Mouse (Mus musculus): ENCODE results near the gene C1qtnf9.

The C1qtnf9 gene

DNA sequence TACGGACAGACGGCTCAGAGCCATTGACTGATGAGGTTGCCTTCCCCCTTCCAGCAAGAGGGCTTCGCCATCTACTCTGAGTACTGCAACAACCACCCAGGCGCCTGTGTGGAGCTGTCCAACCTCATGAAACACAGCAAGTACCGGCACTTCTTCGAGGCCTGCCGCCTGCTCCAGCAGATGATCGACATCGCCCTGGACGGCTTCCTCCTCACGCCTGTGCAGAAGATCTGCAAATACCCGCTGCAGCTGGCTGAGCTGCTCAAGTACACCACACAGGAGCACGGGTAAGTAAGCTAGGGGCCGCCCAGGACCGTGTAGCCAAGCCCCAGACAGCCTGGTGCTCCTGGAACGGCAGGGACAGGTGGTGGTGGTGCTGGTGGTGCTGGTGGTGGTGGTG lies 16.4 kb upstream of the C1qtnf9 start:
- no peak for DNase-seq (ENCODE audit: low read depth)

DNA sequence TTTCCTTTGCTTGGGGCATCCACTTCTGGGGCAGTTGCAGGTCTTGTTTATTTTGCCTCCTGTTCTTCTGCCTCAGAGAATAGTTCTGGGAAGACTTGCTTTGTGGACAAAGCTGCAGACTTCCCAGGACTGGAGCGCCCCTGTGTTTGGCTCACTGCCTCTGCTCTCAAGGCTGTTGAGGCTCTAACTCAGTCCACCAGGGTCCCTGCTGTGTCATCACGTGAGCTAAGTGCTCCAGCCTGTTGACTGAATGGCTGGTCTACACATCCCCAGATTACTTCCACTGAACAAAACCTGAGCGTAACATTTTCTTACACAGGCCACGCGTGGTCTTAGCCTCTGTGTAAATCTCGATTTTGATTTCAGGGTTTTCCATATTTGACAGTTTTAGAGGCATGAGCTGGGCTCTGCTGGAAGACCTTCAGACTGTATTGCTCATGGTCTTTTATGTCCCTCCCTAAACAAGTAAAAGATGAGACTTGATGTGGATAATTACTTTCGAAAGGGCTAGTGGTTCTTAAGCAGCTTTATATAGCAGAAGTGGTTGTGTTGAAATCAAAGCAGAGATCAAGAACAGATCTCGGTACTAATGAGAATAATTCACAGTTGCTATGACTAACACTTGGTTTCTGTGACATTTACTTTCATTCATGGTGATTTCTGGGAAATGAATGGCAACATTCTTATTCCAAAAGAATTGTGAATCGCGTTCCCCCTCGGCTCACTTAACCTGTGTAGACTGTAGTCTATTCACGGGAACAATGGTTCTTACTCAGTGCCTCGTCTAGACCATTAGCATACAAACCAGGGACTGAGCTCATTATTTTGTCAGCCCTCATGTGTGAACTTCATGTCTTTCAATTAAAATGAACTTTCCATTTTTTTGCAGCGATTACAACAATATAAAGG lies 14.8 kb upstream of the C1qtnf9 start:
- no peak for DNase-seq (ENCODE audit: low read depth)

DNA sequence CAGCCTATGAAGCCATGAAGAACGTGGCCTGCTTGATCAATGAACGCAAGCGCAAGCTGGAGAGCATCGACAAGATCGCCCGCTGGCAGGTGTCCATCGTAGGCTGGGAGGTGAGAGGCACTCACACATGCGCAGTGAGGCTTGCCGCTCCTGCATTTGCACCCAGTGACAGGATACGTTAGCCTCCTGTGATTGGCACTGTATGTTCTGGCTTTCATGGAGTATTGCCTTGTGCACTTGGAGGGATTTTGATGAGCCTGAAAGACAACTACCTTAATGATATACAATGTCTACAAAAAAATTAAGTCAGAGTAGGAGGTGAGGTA lies 14.2 kb upstream of the C1qtnf9 start:
- DNase-seq (ENCODE audit: low read depth): no peak

DNA sequence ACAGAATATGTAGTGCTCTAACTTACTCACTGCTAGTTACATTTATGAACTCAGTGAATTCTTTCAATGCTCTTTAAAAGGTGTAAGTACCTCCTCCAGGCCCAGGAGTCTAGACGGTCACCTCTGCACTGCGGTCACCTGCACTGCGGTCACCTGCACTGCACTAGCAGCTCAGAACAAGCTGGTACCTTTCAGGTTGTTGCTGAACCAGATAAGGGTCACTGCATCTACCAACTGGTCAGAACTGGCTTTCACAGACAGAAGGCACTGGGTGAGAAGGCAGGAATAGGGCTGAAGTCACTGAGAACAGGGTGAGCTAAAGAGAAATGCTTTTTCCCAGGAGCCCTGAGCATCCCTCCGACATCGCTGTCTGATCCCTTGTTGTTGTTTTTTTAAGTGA lies 13.3 kb upstream of the C1qtnf9 start:
- no peak for DNase-seq (ENCODE audit: low read depth)

DNA sequence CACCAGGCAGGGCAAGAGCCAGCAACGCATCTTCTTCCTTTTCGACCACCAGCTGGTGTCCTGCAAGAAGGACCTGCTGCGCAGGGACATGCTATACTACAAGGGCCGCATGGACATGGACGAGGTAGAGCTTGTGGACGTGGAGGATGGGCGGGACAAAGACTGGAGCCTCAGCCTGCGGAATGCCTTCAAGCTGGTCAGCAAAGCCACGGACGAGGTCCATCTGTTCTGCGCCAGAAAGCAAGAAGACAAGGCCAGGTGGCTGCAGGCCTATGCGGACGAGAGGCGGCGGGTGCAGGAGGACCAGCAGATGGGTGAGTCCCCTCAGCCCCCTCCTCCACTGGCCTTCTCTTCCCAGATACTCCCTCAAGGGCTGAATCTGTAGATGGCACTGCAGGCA lies 11.7 kb upstream of the C1qtnf9 start:
- no peak for DNase-seq (ENCODE audit: low read depth)

DNA sequence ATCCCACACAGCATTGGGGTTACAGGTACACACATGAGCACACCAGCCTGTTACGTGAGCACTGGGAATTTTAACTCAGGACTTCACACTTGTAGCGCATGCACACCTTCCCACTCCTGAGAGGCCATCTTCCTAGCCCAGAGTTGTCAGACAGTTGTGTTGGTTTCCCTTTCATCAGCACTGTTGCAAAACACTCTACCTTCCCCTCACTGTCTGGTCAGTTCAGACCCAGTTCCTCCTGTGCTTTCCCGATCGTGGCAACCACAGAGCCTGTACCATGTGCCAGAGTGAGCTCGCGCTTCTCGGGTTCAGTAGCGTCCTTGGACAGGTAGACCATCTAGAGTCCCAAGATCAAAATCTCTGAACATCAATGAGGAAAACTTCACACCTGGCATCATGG lies 10.7 kb upstream of the C1qtnf9 start:
- DNase-seq (ENCODE audit: low read depth): no peak

DNA sequence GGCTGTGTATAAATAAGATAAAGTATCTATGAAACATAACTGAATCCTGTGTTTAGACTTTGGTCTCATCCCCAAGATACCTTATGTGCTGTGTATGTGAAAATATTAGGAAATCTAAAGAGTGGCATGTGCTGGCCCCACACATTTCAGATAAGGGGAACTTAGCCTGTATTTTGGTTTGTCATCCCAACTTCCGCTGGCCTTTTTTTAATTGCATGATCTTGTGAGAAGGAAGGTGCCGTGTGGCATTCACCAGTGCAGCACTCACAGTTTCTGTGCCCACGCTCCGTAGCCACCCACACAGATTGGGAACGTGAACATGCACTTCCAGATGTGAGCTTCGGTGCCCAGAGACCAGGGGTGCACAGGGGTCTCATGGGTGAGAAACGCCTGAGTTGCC lies 10.2 kb upstream of the C1qtnf9 start:
- no peak for DNase-seq (ENCODE audit: low read depth)

DNA sequence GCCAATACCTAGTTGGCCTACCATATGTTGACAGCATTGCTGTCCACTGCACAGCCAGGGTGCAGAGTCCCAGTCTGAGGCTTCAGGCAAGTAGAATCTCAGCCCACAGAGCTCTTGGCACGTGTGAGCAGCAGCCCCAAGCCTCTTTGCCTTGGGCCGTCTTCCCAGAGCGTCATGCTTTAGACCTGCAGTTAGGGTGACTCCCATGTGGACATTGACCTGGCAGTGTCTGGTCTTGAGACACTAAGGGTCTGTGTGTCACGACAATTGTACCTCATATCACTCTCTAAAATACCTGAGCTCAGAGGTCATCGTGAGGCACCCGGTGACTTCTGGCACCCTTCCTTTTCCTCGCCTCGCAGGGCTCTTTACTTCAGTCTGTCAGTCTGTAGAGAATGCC lies 8.8 kb upstream of the C1qtnf9 start:
- DNase-seq (ENCODE audit: low read depth): no peak

DNA sequence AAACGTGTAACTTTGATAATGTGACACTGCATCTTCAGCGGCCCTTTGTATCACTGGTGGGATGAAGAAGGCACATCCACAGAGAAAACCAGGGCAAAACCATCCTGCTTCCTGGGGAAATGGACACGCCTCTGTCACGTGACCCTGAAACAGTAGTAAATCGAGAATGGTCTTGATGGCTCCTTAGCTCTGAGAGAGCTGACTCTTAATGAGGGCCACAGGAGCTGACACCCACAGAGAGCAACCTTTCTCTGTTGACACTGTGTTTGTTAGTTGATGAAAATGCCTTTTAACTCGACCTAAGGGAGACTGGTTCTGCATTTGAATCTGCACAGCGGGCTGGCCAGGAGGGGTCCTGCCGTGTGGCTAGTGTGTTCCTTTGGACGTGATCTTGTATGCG lies 6.1 kb upstream of the C1qtnf9 start:
- DNase-seq (ENCODE audit: low read depth): no peak

DNA sequence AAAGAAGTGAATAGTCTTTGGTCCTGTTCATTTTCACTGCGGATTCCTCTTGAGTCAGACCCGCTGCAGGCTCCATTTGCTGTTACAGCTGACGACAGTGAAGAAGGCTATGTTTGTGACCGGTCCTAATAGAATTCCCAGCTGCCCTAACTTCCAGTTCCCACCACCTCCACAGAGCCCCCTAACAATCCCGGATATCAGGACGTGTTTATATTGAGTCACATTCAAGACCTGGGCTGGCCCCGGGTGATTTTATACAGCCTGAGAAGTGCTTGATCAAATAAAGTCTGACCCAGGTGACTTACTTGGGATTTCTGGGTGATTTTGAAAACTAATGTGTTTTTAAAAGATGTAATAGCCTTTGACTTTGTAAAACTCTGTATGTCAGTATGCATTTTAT lies 5.2 kb upstream of the C1qtnf9 start:
- no peak for DNase-seq (ENCODE audit: low read depth)

DNA sequence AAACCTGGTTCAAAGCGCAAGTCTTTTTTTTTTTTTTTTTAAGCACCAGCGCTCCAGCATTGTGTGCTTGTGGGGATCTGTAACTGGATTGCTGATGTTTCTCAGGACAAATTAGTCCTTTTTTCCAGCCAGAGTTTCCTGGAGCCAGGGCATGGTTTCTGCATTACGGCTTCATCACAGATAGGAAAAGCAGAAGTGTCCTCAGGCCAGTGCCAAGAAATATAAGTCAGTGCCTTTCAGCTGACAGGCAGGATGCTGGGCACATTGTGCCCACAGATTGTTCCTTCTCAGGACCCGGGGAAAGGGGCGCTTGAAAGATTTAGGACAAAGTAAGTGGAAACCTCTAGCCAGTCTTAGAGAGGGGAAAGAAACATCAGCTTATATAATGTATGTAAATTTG lies 4.2 kb upstream of the C1qtnf9 start:
- no peak for DNase-seq (ENCODE audit: low read depth)

DNA sequence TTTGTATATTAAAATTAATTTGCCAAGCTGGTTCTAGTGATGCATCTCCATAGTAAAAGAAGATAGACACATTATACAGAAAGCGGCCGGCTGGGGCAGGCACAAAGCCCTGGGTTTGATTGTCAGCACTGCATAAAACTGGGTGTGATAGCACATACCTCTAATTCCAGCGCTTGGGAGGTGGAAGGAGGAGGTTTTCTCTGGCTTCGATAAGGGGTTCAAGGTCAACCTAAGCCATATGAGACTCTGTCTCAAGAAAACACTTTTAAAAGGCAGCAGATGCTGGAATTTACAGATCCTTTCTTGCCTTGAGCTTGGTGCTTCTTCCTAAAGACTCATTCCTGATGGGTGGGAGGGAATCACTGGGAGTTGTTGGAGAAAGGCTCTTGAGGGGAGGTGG lies 3.4 kb upstream of the C1qtnf9 start:
- DNase-seq (ENCODE audit: low read depth): no peak

DNA sequence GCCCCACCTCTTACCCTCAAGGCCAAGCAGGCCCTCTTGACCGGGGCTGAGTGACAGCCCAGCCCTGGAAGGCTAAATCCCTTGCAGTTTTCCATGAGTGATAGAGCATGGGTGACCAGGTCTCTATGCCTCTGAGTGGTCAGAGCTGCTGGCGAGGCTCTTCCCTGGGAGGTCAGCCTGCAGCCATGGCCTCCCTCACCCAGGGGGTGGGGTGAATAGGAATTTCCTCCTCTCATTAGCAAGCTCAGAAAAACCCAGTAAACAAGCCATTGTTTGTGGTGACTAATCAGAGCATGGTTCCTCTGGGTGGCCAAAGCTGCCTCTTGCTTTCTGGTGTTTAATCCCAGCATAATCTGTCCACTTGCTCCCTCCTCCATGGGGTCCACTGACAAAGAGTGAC lies 2.9 kb upstream of the C1qtnf9 start:
- DNase-seq (ENCODE audit: low read depth): no peak

DNA sequence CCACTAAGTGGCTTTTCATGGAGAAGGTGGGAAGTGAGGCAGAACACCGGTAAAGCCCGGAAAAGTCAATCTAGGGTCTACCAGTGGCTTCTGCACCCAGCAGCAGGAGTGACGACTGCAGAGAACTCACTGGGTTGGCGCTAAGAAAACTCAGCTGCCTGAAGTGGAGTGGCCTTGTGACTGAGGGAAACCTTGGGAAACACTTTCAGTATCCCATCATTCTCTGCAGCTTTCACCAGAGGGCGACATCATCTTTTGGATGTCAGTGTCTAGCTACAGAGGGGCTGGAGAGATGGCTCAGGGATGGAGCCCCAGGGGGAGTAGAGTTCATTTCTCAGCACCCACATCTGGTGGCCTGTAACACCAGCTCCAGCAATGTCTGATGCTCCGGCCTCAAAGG lies 1.4 kb downstream of the C1qtnf9 start:
- no peak for DNase-seq (ENCODE audit: low read depth)

DNA sequence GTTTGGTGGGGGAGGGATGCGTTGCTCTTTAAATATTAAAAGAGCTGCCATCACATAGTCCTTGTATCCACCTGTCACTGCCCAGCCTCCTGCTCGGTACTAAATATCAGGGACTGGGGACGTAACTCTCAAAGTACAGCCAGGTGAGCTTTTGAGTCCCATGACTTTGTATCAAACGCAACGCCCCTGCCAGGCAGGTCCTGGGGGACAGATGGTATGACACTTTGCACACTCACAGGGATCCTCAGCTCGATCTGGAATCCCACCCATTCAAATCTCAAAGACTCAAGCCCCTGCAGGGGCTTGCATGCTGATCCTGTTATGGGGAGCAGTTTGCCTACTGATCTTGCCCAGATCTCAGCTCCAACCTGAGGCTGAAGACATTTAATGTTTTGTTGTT lies 2.7 kb downstream of the C1qtnf9 start:
- DNase-seq (ENCODE audit: low read depth): no peak

DNA sequence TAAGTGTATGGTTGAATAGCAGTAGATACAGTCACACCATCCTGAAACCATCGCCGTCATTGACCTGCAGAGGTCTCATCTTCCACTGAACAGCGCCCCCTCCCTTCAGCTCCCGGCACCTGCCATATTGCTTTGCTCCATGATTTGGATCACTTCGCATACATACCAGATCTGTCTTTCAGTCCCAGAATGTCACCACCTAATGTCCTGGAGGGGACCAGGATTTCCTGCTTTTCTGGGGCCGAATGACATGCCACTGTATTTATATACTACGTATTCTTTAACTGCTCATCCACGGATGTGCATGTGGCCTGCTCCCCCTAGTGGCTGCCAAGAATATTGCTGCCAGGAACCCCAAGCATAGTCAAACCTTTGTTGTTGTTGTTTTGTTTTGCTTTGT lies 3.1 kb downstream of the C1qtnf9 start:
- peak; percentile 90 for DNase-seq (ENCODE audit: low read depth)

DNA sequence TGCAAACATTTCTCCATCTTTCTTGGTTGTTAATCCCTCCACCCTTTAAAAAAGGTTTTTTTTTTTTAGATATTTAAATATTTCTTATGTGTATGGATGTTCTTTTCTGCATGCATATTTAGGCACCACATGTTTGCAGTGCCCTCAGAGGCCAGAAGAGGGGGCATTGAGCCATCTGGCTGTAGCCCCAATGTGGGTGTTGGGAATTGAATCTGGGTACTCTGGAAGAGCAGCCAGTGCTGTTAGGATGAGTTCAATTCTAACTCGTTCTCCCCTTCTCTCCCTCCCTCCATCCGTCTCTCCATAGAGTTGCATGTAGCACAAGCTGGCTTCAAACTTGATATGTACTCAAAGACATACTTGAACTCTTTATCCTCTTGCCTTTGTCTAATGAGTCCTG lies 5.5 kb downstream of the C1qtnf9 start:
- no peak for DNase-seq (ENCODE audit: low read depth)

DNA sequence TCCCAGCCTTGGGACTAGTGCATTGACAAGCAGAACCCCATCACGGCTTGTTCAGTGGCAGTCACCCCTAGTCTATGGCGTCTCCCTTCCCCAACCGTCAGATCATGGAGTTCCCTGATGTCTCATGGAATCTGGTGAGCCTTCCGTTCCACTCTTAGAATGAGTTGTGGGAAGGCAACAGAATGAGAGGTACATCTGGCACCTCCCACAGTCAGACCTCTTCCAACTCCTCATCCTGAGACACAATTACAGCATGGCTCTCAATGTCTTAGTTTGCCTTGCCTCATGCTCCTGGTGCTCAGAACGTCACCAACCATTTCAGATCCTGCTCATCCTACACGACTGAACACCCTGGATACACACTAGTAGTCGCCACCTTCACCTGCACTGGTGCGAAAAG lies 8.6 kb downstream of the C1qtnf9 start:
- no peak for DNase-seq (ENCODE audit: low read depth)

DNA sequence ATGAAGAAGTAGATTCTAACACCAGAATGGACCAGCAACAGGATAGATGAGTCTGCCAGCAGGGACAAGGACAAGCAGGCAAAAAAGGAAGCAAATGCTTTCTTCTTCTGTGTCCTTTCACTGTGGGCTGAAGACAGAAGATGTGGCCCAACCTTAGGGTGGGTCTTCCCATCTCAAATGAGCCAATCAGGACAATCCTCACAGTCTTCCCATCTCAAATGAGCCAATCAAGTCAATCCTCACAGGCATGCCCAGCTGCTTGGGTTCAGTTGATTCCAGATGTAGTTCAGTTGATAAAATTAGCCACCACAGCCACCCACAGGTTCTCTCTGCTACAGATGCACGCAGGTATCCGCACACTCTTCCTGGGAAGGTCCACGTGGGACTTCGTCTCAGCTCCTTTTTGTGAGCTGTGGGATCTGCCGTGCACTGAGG lies 9.6 kb downstream of the C1qtnf9 start:
- no peak for DNase-seq (ENCODE audit: low read depth)

DNA sequence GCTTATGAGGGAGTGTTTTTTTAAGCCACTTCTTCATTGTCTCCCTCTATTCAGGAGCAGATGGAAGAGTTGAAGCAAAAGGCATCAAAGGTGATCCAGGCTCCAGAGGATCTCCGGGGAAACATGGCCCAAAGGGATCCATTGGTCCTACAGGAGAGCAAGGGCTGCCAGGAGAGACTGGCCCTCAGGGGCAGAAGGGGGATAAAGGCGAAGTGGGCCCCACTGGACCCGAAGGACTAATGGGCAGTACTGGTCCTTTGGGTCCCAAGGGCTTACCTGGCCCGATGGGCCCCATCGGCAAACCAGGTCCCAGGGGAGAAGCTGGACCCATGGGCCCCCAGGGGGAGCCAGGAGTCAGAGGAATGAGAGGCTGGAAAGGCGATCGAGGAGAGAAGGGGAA lies 11.3 kb downstream of the C1qtnf9 start:
- DNase-seq (ENCODE audit: low read depth): no peak

DNA sequence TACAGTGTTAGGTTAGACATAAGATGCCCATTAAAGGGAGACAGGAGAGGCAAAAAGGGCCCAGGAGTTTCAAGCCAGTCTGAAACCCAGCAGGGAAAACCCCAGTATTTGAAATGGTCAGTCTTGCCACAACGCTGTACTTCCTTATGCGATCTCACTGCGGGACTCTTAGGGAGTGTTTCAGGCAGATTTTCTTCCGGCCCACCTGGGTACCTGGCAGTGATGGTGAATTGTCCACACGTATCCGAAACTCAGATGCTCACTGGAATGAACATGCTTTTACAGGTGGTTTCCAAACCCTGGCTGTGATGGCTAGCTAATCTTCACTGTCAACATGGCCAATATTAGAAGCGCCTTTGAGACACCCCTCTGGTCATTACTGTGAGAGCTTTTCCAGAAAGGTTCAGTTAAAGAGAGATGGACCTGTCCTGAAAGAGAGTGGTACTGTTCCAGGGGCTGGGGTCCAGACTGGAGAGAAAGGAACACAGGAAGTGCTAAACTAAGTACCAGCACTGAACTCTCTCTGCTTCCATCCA lies 14.3 kb downstream of the C1qtnf9 start:
- DNase-seq (ENCODE audit: low read depth): no peak

DNA sequence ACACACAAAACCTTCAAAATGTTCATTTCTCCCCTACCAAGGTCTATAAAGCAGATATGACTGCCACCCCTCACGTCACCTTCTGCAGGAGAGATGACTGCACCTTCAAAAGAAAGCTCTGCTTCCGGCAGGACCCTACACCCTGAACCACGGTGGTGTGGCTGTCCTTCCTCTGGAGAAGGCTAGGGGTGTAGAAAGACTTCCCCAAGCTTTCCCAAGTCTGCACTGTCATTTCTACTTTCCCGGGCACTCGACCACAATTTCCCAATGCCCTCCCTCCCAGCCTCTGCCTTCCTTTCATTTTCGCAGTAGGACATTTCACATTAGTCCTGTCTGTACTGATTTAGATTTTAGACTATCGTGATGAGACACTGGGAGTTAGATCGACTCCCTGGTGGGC lies 15.3 kb downstream of the C1qtnf9 start:
- peak; percentile 39 for DNase-seq (ENCODE audit: low read depth)

DNA sequence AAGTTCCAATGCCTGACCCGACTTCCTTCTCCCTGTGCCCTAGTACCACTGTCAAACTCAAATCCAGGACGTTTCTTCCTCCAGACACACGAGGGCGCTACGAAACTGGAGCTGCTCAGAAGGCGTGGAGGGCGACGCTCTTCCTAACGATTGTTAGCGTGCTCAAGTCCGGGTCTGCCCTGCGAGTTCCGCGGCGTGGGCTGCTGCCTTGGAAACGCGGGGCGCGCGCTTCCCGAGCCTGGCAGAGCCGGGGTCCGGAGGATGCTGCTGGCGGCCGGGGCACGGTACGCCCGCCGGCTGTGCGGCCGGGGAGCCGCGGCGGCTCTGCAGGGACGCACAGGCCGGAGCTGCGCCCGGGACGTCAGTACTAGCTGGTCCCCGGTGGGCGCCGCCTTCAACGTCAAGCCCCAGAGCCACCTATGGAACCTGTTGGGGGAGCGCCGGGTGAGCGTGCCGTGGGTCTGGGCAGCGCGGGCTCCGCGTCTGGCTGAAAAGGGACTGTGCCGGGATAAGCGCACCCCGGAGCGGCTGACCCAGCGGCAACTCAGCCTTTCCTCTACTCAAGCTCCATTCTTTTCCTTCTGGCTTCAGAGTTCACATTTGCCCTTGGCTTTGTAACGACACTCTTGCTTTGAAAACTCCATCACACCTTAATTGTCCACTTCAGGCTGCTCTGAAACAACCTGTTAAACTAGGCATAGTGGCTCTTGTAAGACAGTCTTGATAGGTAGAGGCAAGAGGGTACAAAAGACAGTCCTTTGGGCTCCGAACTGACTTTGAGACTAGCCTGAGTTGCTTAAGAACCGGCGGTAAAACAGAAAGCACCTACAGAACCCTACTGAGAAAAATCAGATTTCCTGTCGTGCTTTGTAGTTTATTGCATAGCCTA lies 16.7 kb downstream of the C1qtnf9 start, which contains the start of gene Mipep:
Mipep (plus strand) TSS at position 147 of the 889 bp plus-strand sequence.
- peak; percentile 96 for DNase-seq (ENCODE audit: low read depth)

All from induced T-regulatory cell, adult 2 months (primary cell).